Mouse (Mus musculus): Measurements from ENCODE around the gene Clec12b.

GRCm38 (mm10) chr6:129423040-129423733 is 37.5 kb upstream of the Clec12b start:
- TF ChIP-seq CTCF (IDR thresholded peaks at IDR 0.05; ENCODE audit: low read depth): no peak
- TF ChIP-seq EP300 (IDR thresholded peaks at IDR 0.05; ENCODE audit: low read depth): no peak
